ENCODE assay signal across 11 mouse cellular contexts in genomic region chr9:46337852-46338291, GRCm38 (mm10). TPM values are rescaled to one million over a fixed set of nuclear protein-coding genes. Genes with fewer than 3 reads are reported as not detected.
DNase-seq lines count a peak whose midpoint lies in the region; ATAC-seq and TF ChIP-seq lines count a peak whose summit lies in the region.
"Had no signal": no experiment of that assay in that cellular context is flagged by ENCODE, and none has a peak within 500 bp of the region (broad histone marks: within the 10 kb centered on the region; RNA-seq: fewer than 3 reads in every experiment).

No protein-coding gene starts in this region.

- no peak overlapping the region for H3K4me3 ChIP-seq in lung, embryonic 16.5 days (ENCODE audit: low read length)
- no peak overlapping the region for H3K4me3 ChIP-seq in embryonic facial prominence, embryonic 10.5 days
- H3K4me3 ChIP-seq in hindbrain, postnatal 0 days (ENCODE audit: low read length), result no peak overlapping the region
- no peak overlapping the region for H3K4me3 ChIP-seq in midbrain, postnatal 0 days (ENCODE audit: low read depth, low read length)
- H3K4me3 ChIP-seq: liver, embryonic 13.5 days had no signal

- no peak overlapping the region for H3K27ac ChIP-seq in lung, embryonic 16.5 days (ENCODE audit: low read length)
- 0 out of 2 replicates have a peak overlapping the region, but pooled peaks have one; percentile 24 for H3K27ac ChIP-seq in embryonic facial prominence, embryonic 10.5 days (replicated peaks)
- peak overlapping the region; percentile 67; the same call in 1 of the 2 replicates for H3K27ac ChIP-seq in hindbrain, postnatal 0 days
- H3K27ac ChIP-seq in midbrain, postnatal 0 days (ENCODE audit: low read depth, low read length), result peak overlapping the region; percentile 72
- H3K27ac ChIP-seq: liver, embryonic 13.5 days had no signal

- TF ChIP-seq CTCF in hindbrain, postnatal 0 days (IDR thresholded peaks at IDR 0.05; ENCODE audit: low read depth), result no peak
- TF ChIP-seq CTCF in midbrain, postnatal 0 days (IDR thresholded peaks at IDR 0.05), result no peak

- peaks cover 6% of the 10 kb centered on the region for H3K27me3 ChIP-seq in lung, embryonic 16.5 days (ENCODE audit: control insufficient read depth, insufficient read depth, low read depth, low read length)
- H3K27me3 ChIP-seq in embryonic facial prominence, embryonic 10.5 days (replicated peaks; ENCODE audit: low read depth, poor library complexity, severe bottlenecking), result peaks cover 54% of the 10 kb centered on the region
- H3K27me3 ChIP-seq in hindbrain, postnatal 0 days (ENCODE audit: insufficient read depth, low read length), result no peaks in the 10 kb centered on the region
- 0 out of 2 replicates have a peak, but pooled peaks cover 4% of the 10 kb centered on the region for H3K27me3 ChIP-seq in midbrain, postnatal 0 days (ENCODE audit: insufficient read depth, low read length)

- no peaks in the 10 kb centered on the region for H3K4me1 ChIP-seq in lung, embryonic 16.5 days (replicated peaks; ENCODE audit: control insufficient read depth, insufficient read depth, low read length)
- peaks cover 32% of the 10 kb centered on the region for H3K4me1 ChIP-seq in embryonic facial prominence, embryonic 10.5 days
- H3K4me1 ChIP-seq in hindbrain, postnatal 0 days (ENCODE audit: insufficient read depth, low read length), result peaks cover 23% of the 10 kb centered on the region
- peaks cover 15% of the 10 kb centered on the region for H3K4me1 ChIP-seq in midbrain, postnatal 0 days (ENCODE audit: insufficient read depth, low read length)
- H3K4me1 ChIP-seq: liver, embryonic 13.5 days had no signal

- no peak for DNase-seq in lung, postnatal 25 days (ENCODE audit: low spot score)
- DNase-seq in embryonic facial prominence, embryonic 10.5 days (ENCODE audit: low spot score), result peak; percentile 68
- peak; percentile 87 for DNase-seq in hindbrain, postnatal 0 days (ENCODE audit: low spot score)
- peak; percentile 91 for DNase-seq in midbrain, postnatal 0 days (ENCODE audit: low spot score)
- DNase-seq in T-cell, adult 2 months (ENCODE audit: low spot score), result no peak
- DNase-seq in adrenal gland, postnatal 25 days, result no peak
- DNase-seq in thymus, postnatal 4 days, result no peak
- DNase-seq: liver, embryonic 13.5 days had no signal

- H3K4me2 ChIP-seq in lung, embryonic 16.5 days (ENCODE audit: low read depth, low read length), result no peak overlapping the region
- no peak overlapping the region for H3K4me2 ChIP-seq in hindbrain, postnatal 0 days (ENCODE audit: low read depth, low read length)
- no peak overlapping the region for H3K4me2 ChIP-seq in midbrain, postnatal 0 days (ENCODE audit: low read depth, low read length, poor library complexity, severe bottlenecking)
- H3K4me2 ChIP-seq: liver, embryonic 13.5 days had no signal

- H3K9ac ChIP-seq in lung, embryonic 16.5 days (ENCODE audit: low read length), result no peak overlapping the region
- H3K9ac ChIP-seq in hindbrain, postnatal 0 days (replicated peaks; ENCODE audit: low read length), result no peak overlapping the region
- H3K9ac ChIP-seq in midbrain, postnatal 0 days (replicated peaks; ENCODE audit: low read length, poor library complexity, severe bottlenecking), result no peak overlapping the region
- H3K9ac ChIP-seq: liver, embryonic 13.5 days had no signal

- 0% methylated on average over 2 of the region's 3 CpGs for WGBS in lung, embryonic 16.5 days
- 3% methylated on average over 3 of the region's 3 CpGs for WGBS in embryonic facial prominence, embryonic 10.5 days
- 0% methylated on average over 3 of the region's 3 CpGs for WGBS in hindbrain, postnatal 0 days
- WGBS in midbrain, postnatal 0 days, result 13% methylated on average over 3 of the region's 3 CpGs

- no peaks in the 10 kb centered on the region for H3K36me3 ChIP-seq in lung, embryonic 16.5 days (ENCODE audit: control insufficient read depth, insufficient read depth, low read length)
- H3K36me3 ChIP-seq in embryonic facial prominence, embryonic 10.5 days (replicated peaks), result no peaks in the 10 kb centered on the region
- H3K36me3 ChIP-seq in hindbrain, postnatal 0 days (ENCODE audit: insufficient read depth, low read length), result no peaks in the 10 kb centered on the region
- H3K36me3 ChIP-seq in midbrain, postnatal 0 days (ENCODE audit: insufficient read depth, low read length), result no peaks in the 10 kb centered on the region
- H3K36me3 ChIP-seq: liver, embryonic 13.5 days had no signal

- H3K9me3 ChIP-seq in lung, embryonic 16.5 days (ENCODE audit: control insufficient read depth, low read length), result no peaks in the 10 kb centered on the region
- no peaks in the 10 kb centered on the region for H3K9me3 ChIP-seq in embryonic facial prominence, embryonic 10.5 days
- no peaks in the 10 kb centered on the region for H3K9me3 ChIP-seq in hindbrain, postnatal 0 days (ENCODE audit: low read length)
- H3K9me3 ChIP-seq in midbrain, postnatal 0 days (ENCODE audit: low read length), result no peaks in the 10 kb centered on the region
- H3K9me3 ChIP-seq: liver, embryonic 13.5 days had no signal

- ATAC-seq in lung, embryonic 16.5 days (ENCODE audit: low read depth), result peak; percentile 57; the same call in 1 of the 2 replicates
- peak; percentile 92 for ATAC-seq in hindbrain, postnatal 0 days
- ATAC-seq in midbrain, postnatal 0 days (ENCODE audit: low FRiP score), result peak; percentile 80

RNA-seq across cellular contexts. Expression of gene 4931429L15Rik, which starts 18.1 kb away (rescaled TPM):
- polyA plus RNA-seq in lung, embryonic 16.5 days (2015; fragmentation: Nextera tagmentation; extraction: Ambion mirVana), result not detected in 2 replicates
- polyA plus RNA-seq in embryonic facial prominence, embryonic 10.5 days (2016; fragmentation: Nextera tagmentation; extraction: Ambion mirVana), result not detected in 2 replicates
- total RNA-seq in hindbrain, postnatal 0 days (2014; rRNA removed), result 0.07 TPM in 1 of 2 replicates, not detected in the other
- polyA plus RNA-seq in hindbrain, postnatal 0 days (2015; fragmentation: Nextera tagmentation; extraction: Ambion mirVana), result not detected in 2 replicates
- total RNA-seq in midbrain, postnatal 0 days (2014; rRNA removed), result not detected in 2 replicates
- not detected in 2 replicates for polyA plus RNA-seq in midbrain, postnatal 0 days (2015; fragmentation: Nextera tagmentation; extraction: Ambion mirVana)
- total RNA-seq in adrenal gland, postnatal 25 days (2021), result not detected in 2 replicates
- total RNA-seq: gastrocnemius, adult 8-10 months had no signal
- polyA plus RNA-seq: liver, embryonic 13.5 days; stomach, embryonic 16.5 days had no signal

RNA-seq across cellular contexts. Expression of gene Bud13, which starts 55.1 kb away (rescaled TPM):
- polyA plus RNA-seq in lung, embryonic 16.5 days (2015; fragmentation: Nextera tagmentation; extraction: Ambion mirVana), result 23.3 and 26.8 TPM in 2 replicates
- polyA plus RNA-seq in embryonic facial prominence, embryonic 10.5 days (2016; fragmentation: Nextera tagmentation; extraction: Ambion mirVana), result 34.3 and 34.7 TPM in 2 replicates
- total RNA-seq in hindbrain, postnatal 0 days (2014; rRNA removed), result 12.6 and 16.4 TPM in 2 replicates
- polyA plus RNA-seq in hindbrain, postnatal 0 days (2015; fragmentation: Nextera tagmentation; extraction: Ambion mirVana), result 11.8 and 12.3 TPM in 2 replicates
- 15.0 and 15.7 TPM in 2 replicates for total RNA-seq in midbrain, postnatal 0 days (2014; rRNA removed)
- polyA plus RNA-seq in midbrain, postnatal 0 days (2015; fragmentation: Nextera tagmentation; extraction: Ambion mirVana), result 11.8 and 12.3 TPM in 2 replicates
- 11.4 and 12.0 TPM in 2 replicates for total RNA-seq in adrenal gland, postnatal 25 days (2021)

Comparison
In these comparisons a context has a peak if more than half of its experiments do, and no peak if none do; other contexts are left out.
1. DNase-seq: peak in embryonic facial prominence, embryonic 10.5 days (single experiment), hindbrain, postnatal 0 days (single experiment) and midbrain, postnatal 0 days (single experiment); none in lung, postnatal 25 days (single experiment), T-cell, adult 2 months (single experiment), adrenal gland, postnatal 25 days (single experiment) and thymus, postnatal 4 days (single experiment).
2. Peak in every context shown above with its lines, with median percentiles within 50 percentile points of each other: ATAC-seq.